Comparison of ENCODE assay signal across 8 mouse cellular contexts in the genomic region with DNA sequence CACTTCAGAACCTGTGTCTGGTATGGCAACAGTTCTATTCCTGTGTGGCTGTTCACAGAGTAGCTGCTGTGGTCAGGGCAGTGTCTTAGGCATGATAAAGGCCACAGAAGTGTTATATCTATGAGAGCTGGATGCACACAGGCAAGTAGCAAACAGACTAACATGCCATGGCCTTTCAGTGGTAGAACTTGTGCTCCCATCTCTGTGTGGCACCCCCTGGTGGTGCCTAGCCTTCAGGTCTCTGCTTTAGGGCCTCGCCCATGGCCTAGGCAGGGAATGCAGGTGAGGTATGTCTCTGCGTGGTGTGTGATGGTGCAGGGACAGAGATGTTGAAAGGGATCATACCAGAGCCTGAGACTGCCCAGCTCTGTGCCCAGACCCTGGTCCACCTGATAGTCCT. TPM values are rescaled to one million over a fixed set of nuclear protein-coding genes. Genes with fewer than 3 reads are reported as not detected.
DNase-seq lines count a peak whose midpoint lies in the region; ATAC-seq and TF ChIP-seq lines count a peak whose summit lies in the region.
"Had no signal": no experiment of that assay in that cellular context is flagged by ENCODE, and none has a peak within 500 bp of the region (broad histone marks: within the 10 kb centered on the region; RNA-seq: fewer than 3 reads in every experiment).

No protein-coding gene starts in this region.

- no peak overlapping the region for H3K4me2 ChIP-seq in heart, embryonic 12.5 days

- ATAC-seq in heart, embryonic 12.5 days (ENCODE audit: insufficient number of reproducible peaks, low FRiP score), result no peak

- DNase-seq in left cerebral cortex, adult 11 months (ENCODE audit: low spot score), result peak; percentile 37
- DNase-seq in left cerebral cortex, postnatal 36 days (ENCODE audit: low spot score in 2 of 2), result no peak
- DNase-seq in MEL (ENCODE audit: low read depth, low spot score), result peak; percentile 41
- peak; percentile 55 for DNase-seq in c-Kit-positive CD71-positive TER-119-negative erythroid progenitor cells, embryonic 14.5 days (ENCODE audit: low read depth)
- peak; percentile 38 for DNase-seq in kidney, postnatal 14 days

- peak; percentile 30 to 59 (median 57) for TF ChIP-seq CTCF in MEL (IDR thresholded peaks at IDR 0.05 in 2 of 3, conservative IDR thresholded peaks at IDR 0.05 in 1 of 3; ENCODE audit: control insufficient read depth in 1 of 3, insufficient read depth in 1 of 3, low read depth in 2 of 3, low read length in 3 of 3, poor library complexity in 1 of 3, severe bottlenecking in 1 of 3)
- peak; percentile 54; the same call in 1 of the 2 replicates for TF ChIP-seq CTCF in small intestine, adult 2 months (IDR thresholded peaks at IDR 0.05; ENCODE audit: extremely low read depth, insufficient read length, insufficient replicate concordance, low read depth, low read length)

- no peaks in the 10 kb centered on the region for H3K4me1 ChIP-seq in MEL (ENCODE audit: control insufficient read depth in 1 of 2, insufficient read depth in 2 of 2, low read length in 2 of 2)
- H3K4me1 ChIP-seq in small intestine, adult 2 months (ENCODE audit: control insufficient read depth, insufficient read depth, insufficient read length, low read length), result 0 out of 2 replicates have a peak, but pooled peaks cover 3% of the 10 kb centered on the region
- 0 out of 2 replicates have a peak, but pooled peaks cover 3% of the 10 kb centered on the region for H3K4me1 ChIP-seq in heart, embryonic 12.5 days (replicated peaks)

- H3K9me3 ChIP-seq in MEL (replicated peaks; ENCODE audit: insufficient read depth, low read length), result no peaks in the 10 kb centered on the region
- H3K9me3 ChIP-seq in heart, embryonic 12.5 days (replicated peaks), result no peaks in the 10 kb centered on the region

- H3K36me3 ChIP-seq in MEL (ENCODE audit: control insufficient read depth in 1 of 2, insufficient read depth in 2 of 2, low read length in 2 of 2), result no peaks in the 10 kb centered on the region; a peak in 1 of 4 replicates
- peaks cover 95% of the 10 kb centered on the region for H3K36me3 ChIP-seq in small intestine, adult 2 months (ENCODE audit: control insufficient read depth, insufficient read depth, low read length)
- peaks cover 85% of the 10 kb centered on the region for H3K36me3 ChIP-seq in heart, embryonic 12.5 days

- peak; percentile 25 for TF ChIP-seq RAD21 in MEL (IDR thresholded peaks at IDR 0.05; ENCODE audit: low read depth, low read length)

- WGBS in small intestine, adult 2 months, result 73% methylated on average over 2 of the region's 2 CpGs
- 79% methylated on average over 2 of the region's 2 CpGs for WGBS in heart, embryonic 12.5 days

- H3K27ac ChIP-seq in MEL (ENCODE audit: control insufficient read depth, low read depth, low read length), result no peak overlapping the region
- no peak overlapping the region for H3K27ac ChIP-seq in small intestine, adult 2 months (ENCODE audit: insufficient read depth, low read depth, low read length)
- H3K27ac ChIP-seq in heart, embryonic 12.5 days (ENCODE audit: poor library complexity, severe bottlenecking), result no peak overlapping the region

- H3K27me3 ChIP-seq in MEL (ENCODE audit: control insufficient read depth in 1 of 2, insufficient read depth in 2 of 2, low read length in 2 of 2), result no peaks in the 10 kb centered on the region
- no peaks in the 10 kb centered on the region for H3K27me3 ChIP-seq in small intestine, adult 2 months (ENCODE audit: control insufficient read depth, insufficient read depth, low read length)
- no peaks in the 10 kb centered on the region for H3K27me3 ChIP-seq in heart, embryonic 12.5 days (replicated peaks)

- TF ChIP-seq POLR2A in MEL (IDR thresholded peaks at IDR 0.05; ENCODE audit: control insufficient read depth in 1 of 2, insufficient read depth in 1 of 2, low read depth in 1 of 2, low read length in 2 of 2, poor library complexity in 1 of 2), result no peak
- TF ChIP-seq POLR2A in small intestine, adult 2 months (IDR thresholded peaks at IDR 0.05; ENCODE audit: low read depth, low read length), result no peak

- intact Hi-C loops in left cerebral cortex, postnatal 36 days (cut with DNase I), result no loop called here

- no peak overlapping the region for H3K9ac ChIP-seq in MEL (ENCODE audit: control insufficient read depth, low read depth, low read length, poor library complexity, severe bottlenecking)
- H3K9ac ChIP-seq in heart, embryonic 12.5 days, result no peak overlapping the region

- H3K79me2 ChIP-seq in MEL (ENCODE audit: control insufficient read depth, insufficient read depth, low read length, poor library complexity), result no peaks in the 10 kb centered on the region

- TF ChIP-seq EP300 in MEL (IDR thresholded peaks at IDR 0.05; ENCODE audit: low read depth in 1 of 2, low read length in 2 of 2), result no peak

- H3K4me3 ChIP-seq in MEL (ENCODE audit: control insufficient read depth in 1 of 2, insufficient read depth in 1 of 2, low read depth in 2 of 2, low read length in 2 of 2), result no peak overlapping the region
- H3K4me3 ChIP-seq in small intestine, adult 2 months (ENCODE audit: low read depth, low read length), result no peak overlapping the region
- no peak overlapping the region for H3K4me3 ChIP-seq in heart, embryonic 12.5 days

TF ChIP-seq in MEL, 35 proteins besides CTCF, POLR2A, EP300 and RAD21:
- no peak for TF ChIP-seq MAX (IDR thresholded peaks at IDR 0.05; ENCODE audit: low read length)
- TF ChIP-seq TCF12 (IDR thresholded peaks at IDR 0.05; ENCODE audit: low read depth, low read length), result no peak
- no peak for TF ChIP-seq ZC3H11A (IDR thresholded peaks at IDR 0.05; ENCODE audit: low read depth, low read length)
- TF ChIP-seq SMC3 (IDR thresholded peaks at IDR 0.05; ENCODE audit: low read depth, low read length), result peak; percentile 68
TF ChIP-seq in MEL: peak in this region for 1.

RNA-seq across cellular contexts. Expression of gene Cck, which starts 50.1 kb away (rescaled TPM):
- 100 to 1,000 TPM; 676 to 879 TPM for total RNA-seq in left cerebral cortex, postnatal 36 days (2021)
- not detected in 2 replicates for total RNA-seq in MEL (2012; rRNA removed)
- polyA plus RNA-seq in MEL (2012; ENCODE audit: insufficient read depth in 1 of 2, insufficient read length in 2 of 2, low read depth in 1 of 2, low replicate concordance in 2 of 2, missing spikeins in 1 of 2), result not detected
- polyA plus RNA-seq in small intestine, adult 2 months (2012; rRNA removed), result 168 and 248 TPM in 2 replicates
- 0.58 and 1.1 TPM in 2 replicates for polyA plus RNA-seq in heart, embryonic 12.5 days (2016; fragmentation: Nextera tagmentation; extraction: Ambion mirVana)
- polyA plus RNA-seq: spleen, adult 2 months had no signal

Comparison
In these comparisons a context has a peak if more than half of its experiments do, and no peak if none do; other contexts are left out.
1. DNase-seq: peak in left cerebral cortex, adult 11 months (single experiment), MEL (single experiment), c-Kit-positive CD71-positive TER-119-negative erythroid progenitor cells, embryonic 14.5 days (single experiment) and kidney, postnatal 14 days (single experiment); none in left cerebral cortex, postnatal 36 days (0 of 2).
2. RNA of gene Cck, which starts 50.1 kb away (polyA plus RNA-seq): 168 to 248 TPM in small intestine, adult 2 months; 0.58 to 1.1 TPM in heart, embryonic 12.5 days and not detected in MEL; every median in the first group is over 10 times any median in the second.